Mouse (Mus musculus): ENCODE measurements around the gene Slc31a2.

DNA sequence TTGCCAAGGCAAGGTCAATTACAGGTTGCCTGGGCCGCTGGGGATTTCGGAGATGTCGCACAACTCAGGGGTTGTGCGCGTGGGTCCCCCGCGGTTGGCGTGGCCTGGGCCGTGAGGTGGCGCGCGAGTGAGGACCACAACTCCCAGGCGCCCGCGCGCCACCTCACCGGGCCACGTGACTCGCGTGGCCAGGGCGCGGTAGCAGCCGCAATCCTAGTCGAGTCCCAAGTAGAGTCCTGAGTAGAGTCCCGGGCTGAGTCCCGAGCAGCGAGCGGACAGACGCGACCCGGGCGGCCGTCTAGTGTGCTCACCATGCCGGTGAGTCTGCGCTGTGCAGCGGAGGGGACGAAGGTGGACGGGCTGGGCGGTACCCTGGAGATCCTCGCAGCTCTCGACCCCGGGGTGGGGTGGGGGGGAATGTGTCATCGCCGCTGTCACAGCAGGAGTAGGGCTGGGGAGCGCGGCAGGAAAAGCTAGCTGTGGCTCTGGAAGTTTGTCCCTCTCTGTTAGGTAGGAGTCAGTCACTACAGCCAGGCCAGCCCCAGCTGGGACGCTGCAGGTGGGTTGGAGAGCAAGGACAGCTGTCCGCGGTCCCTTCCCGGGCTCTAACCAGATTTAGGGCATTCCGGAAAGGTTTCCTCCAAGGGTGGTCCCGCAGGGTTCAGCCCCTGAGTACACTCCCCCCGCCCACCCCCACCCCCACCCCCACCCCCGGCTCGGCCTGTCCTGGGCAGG, 24.1 kb downstream of the Slc31a2 start:
- no peak for TF ChIP-seq CTCF (IDR thresholded peaks at IDR 0.05; ENCODE audit: borderline replicate concordance, insufficient read depth, low read depth, low read length)
- TF ChIP-seq POLR2A (IDR thresholded peaks at IDR 0.05; ENCODE audit: borderline replicate concordance, insufficient read depth, low read length), result peak; percentile 53; the same call in 1 of the 2 replicates

Data from cerebellum, adult 2 months (tissue).